Mouse (Mus musculus) brain, adult 10 weeks (tissue): ENCODE results near the gene Dnttip1. TPM values are rescaled to one million over a fixed set of nuclear protein-coding genes. Genes with fewer than 3 reads are reported as not detected.

Source experiments
- polyA plus RNA-seq: library from polyadenylated mRNA; stranded (reverse); fragments of 350-450 nt; fragmentation: Illumina TruSeq; extraction: RNeasy Lipid Tissue Mini Kit (QIAGEN cat#74804); gene quantifications from one replicate; pipeline ENCODE4 v1.2.3, GENCODE M21; 2015; ENCODE audit warnings: low read depth, low replicate concordance

The Dnttip1 gene
- polyA plus RNA-seq, result 27.1 TPM

GRCm38 (mm10) chr2:164745843-164746479, at the start of gene Dnttip1, which contains the start of gene Wfdc3:
Dnttip1 (plus strand) TSS chr2:164745983.
Wfdc3 (minus strand) TSS chr2:164745931.

GRCm38 (mm10) chr2:164698201-164698600, 47.6 kb upstream of the Dnttip1 start, which contains the start of gene Spint4:
Spint4 (plus strand) TSS chr2:164698501.

GRCm38 (mm10) chr2:164715005-164715404, 30.8 kb upstream of the Dnttip1 start, which contains the start of gene Spint5:
Spint5 (plus strand) TSS chr2:164715305.

GRCm38 (mm10) chr2:164769258-164770037, 23.7 kb downstream of the Dnttip1 start, which contains the start of gene Ube2c:
Ube2c (plus strand) TSS chr2:164769898.

GRCm38 (mm10) chr2:164779481-164780086, 33.8 kb downstream of the Dnttip1 start, which contains the start of gene Tnnc2:
Tnnc2 (minus strand) TSS chr2:164779967.

GRCm38 (mm10) chr2:164785481-164786387, 40.0 kb downstream of the Dnttip1 start, which contains the start of gene Snx21:
Snx21 (plus strand) TSS chr2:164785823.

GRCm38 (mm10) chr2:164804533-164805331, 58.9 kb downstream of the Dnttip1 start, which contains the start of the genes Acot8 and Zswim3:
Acot8 (minus strand) TSS chr2:164804882.
Zswim3 (plus strand) TSS chr2:164805098.

Other genes with a start within 250 kb of the Dnttip1 start
- gene Pigt, start 248.5 kb upstream of the Dnttip1 start, polyA plus RNA-seq, result 56.1 TPM
- 2.5 TPM for gene Wfdc2, start 183.6 kb upstream of the Dnttip1 start, polyA plus RNA-seq
- not detected for gene Spint3, start 172.5 kb upstream of the Dnttip1 start, polyA plus RNA-seq
- not detected for gene Wfdc6a, start 160.5 kb upstream of the Dnttip1 start, polyA plus RNA-seq
- gene Eppin, start 152.4 kb upstream of the Dnttip1 start, polyA plus RNA-seq, result not detected
- not detected for gene Wfdc6b, start 132.5 kb upstream of the Dnttip1 start, polyA plus RNA-seq
- not detected for gene Wfdc8, start 132.4 kb upstream of the Dnttip1 start, polyA plus RNA-seq
- gene Wfdc16, start 107.2 kb upstream of the Dnttip1 start, polyA plus RNA-seq, result not detected
- not detected for gene Wfdc10, start 89.9 kb upstream of the Dnttip1 start, polyA plus RNA-seq
- gene Wfdc9, start 89.4 kb upstream of the Dnttip1 start, polyA plus RNA-seq, result not detected
- gene Wfdc11, start 71.9 kb upstream of the Dnttip1 start, polyA plus RNA-seq, result not detected
- not detected for gene Wfdc13, start 60.9 kb upstream of the Dnttip1 start, polyA plus RNA-seq
- not detected for gene Spint4, start 47.5 kb upstream of the Dnttip1 start, polyA plus RNA-seq
- not detected for gene Spint5, start 30.7 kb upstream of the Dnttip1 start, polyA plus RNA-seq
- 3.3 TPM for gene Wfdc3, start 52 bp upstream of the Dnttip1 start, polyA plus RNA-seq
- 1.4 TPM for gene Ube2c, start 23.9 kb downstream of the Dnttip1 start, polyA plus RNA-seq
- 2.1 TPM for gene Tnnc2, start 34.0 kb downstream of the Dnttip1 start, polyA plus RNA-seq
- 39.8 TPM for gene Snx21, start 39.8 kb downstream of the Dnttip1 start, polyA plus RNA-seq
- 20.2 TPM for gene Acot8, start 58.9 kb downstream of the Dnttip1 start, polyA plus RNA-seq
- 6.9 TPM for gene Zswim3, start 59.1 kb downstream of the Dnttip1 start, polyA plus RNA-seq
- 18.1 TPM for gene Zswim1, start 76.7 kb downstream of the Dnttip1 start, polyA plus RNA-seq
- not detected for gene Spata25, start 82.6 kb downstream of the Dnttip1 start, polyA plus RNA-seq
- 111 TPM for gene Ctsa, start 86.9 kb downstream of the Dnttip1 start, polyA plus RNA-seq
- gene Neurl2, start 87.5 kb downstream of the Dnttip1 start, polyA plus RNA-seq, result 2.1 TPM
- 91.8 TPM for gene Pltp, start 111.7 kb downstream of the Dnttip1 start, polyA plus RNA-seq
- gene Pcif1, start 133.3 kb downstream of the Dnttip1 start, polyA plus RNA-seq, result 38.3 TPM
- gene Zfp335, start 165.8 kb downstream of the Dnttip1 start, polyA plus RNA-seq, result 15.6 TPM
- gene Mmp9, start 194.8 kb downstream of the Dnttip1 start, polyA plus RNA-seq, result 1.7 TPM
- gene Slc12a5, start 214.8 kb downstream of the Dnttip1 start, polyA plus RNA-seq, result 298 TPM